Mouse (Mus musculus): Measurements from ENCODE around the gene Reck. TPM values are rescaled to one million over a fixed set of nuclear protein-coding genes. Genes with fewer than 3 reads are reported as not detected.
A peak's percentile ranks its signal among the peaks of the same experiment; 100 is the strongest.

Reck gene
- total RNA-seq, 1 experiment from 2014 or later = 2.9 TPM

DNA sequence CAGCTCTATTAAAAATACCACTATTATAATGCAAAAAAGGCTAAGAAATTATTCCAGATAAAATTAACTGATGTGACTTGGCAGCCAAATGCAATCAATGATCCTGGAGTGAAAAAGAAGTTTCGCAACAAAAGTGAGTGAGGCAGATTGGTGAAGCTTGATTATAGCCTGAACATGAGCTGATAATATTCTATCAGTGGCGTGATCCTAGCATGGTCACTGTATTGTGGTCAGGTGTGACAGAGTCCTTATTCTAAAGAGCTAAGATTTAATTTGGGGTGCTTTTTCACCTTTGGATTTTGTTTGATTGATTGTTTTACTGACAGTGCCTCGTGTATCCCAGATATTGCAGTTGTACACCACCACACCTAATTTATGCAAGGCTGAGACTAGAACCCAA, 15.9 kb downstream of the Reck start:
- ATAC-seq (ENCODE audit: extremely low read depth, insufficient number of reproducible peaks, low FRiP score, poor library complexity, severe bottlenecking) = no peak

DNA sequence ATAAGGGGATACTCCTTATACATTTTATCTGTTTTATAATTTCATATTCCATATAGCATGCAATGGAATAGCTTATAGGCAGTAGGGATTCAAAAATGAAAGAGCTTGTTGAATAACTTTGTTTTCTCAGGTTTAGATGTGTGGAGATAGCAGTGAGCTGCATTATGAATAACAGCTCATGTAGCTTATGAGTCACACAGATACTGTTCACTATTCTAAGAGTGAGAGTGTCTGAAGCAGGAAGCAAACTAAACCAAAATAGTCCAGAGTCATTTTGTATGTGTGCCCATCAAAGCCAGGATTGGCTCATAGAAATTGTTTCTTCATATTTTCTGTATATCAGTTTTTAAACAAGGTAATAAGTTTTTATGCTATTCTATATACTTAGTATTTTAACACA, 21.9 kb downstream of the Reck start:
- ATAC-seq (ENCODE audit: extremely low read depth, insufficient number of reproducible peaks, low FRiP score, poor library complexity, severe bottlenecking) = no peak

DNA sequence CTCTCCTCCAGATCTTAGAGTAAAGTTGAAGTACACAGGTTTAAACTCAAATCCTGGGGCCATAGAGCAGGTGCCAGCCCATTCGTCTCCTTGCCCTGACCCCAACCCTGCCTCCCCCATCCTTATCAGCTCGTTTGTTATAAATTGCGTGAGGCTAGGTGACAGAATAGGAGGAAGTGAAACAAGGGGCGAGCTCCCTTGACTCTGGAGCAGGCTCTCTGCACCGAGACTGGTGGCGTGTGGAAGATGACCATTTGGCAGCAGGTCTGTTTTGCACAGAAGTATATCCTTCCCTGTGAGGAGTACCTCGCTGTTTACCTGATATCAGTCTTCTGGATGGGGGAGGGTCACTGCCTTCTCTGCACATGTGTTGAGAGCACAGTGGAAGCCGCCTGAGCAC, 23.9 kb downstream of the Reck start:
- 0 out of 2 replicates have a peak, but pooled peaks have one; percentile 16 for ATAC-seq (ENCODE audit: extremely low read depth, insufficient number of reproducible peaks, low FRiP score, poor library complexity, severe bottlenecking)

DNA sequence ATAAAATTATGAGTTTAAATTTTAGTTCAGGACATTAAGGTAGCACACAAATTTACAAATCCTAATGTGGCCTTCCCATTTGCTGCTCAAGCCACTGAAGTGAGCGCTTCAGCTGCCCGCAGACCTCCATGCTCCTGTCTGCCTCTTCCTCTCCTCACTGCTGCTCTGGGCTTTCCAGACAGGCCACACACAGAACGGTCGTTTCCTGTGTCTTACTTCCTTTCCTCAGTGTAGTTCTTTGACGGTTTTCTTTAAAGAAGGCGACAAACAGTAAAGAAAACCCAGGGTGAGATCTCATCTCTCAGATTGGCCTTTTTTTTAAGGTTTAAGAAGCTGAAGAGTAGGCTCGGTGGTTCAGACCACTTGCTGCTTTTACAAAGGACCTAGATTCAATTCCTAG, 28.4 kb downstream of the Reck start:
- no peak for ATAC-seq (ENCODE audit: extremely low read depth, insufficient number of reproducible peaks, low FRiP score, poor library complexity, severe bottlenecking)

DNA sequence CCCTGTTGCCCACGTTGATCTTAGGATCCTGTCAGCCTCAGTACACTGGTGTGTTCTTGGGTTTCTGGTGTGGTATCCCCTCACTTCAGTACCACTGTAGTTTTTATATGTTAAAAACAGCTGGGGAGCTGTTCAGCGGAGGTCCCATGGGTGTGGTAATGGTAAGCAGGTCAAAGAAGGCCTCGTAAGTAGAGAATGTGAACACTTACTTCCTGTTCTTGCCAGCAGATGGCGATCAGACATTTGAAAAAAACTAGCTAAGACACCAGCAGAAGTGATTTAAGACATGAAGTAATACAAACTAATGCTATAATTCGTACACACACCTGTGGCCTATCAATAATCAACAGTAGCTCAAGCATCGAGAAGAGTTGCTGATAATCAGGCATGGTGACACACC, 31.1 kb downstream of the Reck start:
- ATAC-seq (ENCODE audit: extremely low read depth, insufficient number of reproducible peaks, low FRiP score, poor library complexity, severe bottlenecking) = 0 out of 2 replicates have a peak, but pooled peaks have one; percentile 48

DNA sequence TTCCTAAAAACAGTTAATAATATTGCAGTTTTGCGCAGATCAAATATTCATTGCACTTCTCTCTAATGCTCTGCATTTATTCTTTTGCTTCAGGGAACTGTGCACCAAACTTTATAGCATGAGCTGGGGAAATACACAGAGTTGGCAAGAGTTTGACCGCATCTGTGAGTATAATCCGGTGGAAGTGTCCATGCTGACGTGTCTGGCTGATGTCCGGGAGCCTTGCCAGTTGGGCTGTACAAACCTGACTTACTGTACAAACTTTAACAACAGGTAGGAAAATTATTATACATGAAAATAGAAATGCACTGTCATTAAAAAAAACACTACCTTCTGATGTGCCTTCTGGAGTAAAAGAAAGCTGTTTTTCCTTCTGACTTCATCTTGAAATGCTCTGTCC, 42.9 kb downstream of the Reck start:
- no peak for ATAC-seq (ENCODE audit: extremely low read depth, insufficient number of reproducible peaks, low FRiP score, poor library complexity, severe bottlenecking)

DNA sequence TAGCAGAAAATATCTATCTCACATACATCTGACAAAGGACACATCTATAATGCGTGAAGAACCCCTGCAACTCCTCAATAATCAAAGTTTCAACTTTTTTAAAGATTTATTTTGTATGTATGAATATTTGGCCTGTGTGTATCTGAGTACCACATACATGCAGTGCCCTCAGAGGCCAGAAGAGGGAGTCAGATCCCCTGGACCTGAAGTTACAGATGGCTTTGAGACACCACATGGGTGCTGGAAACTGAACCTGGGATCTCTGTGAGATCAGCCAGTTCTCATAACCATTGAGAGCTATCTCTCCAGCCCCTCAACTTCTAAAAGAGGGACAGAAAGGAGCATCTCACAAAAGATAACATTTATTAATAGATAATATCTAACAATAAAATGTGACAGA, 45.3 kb downstream of the Reck start:
- ATAC-seq (ENCODE audit: extremely low read depth, insufficient number of reproducible peaks, low FRiP score, poor library complexity, severe bottlenecking) = no peak

DNA sequence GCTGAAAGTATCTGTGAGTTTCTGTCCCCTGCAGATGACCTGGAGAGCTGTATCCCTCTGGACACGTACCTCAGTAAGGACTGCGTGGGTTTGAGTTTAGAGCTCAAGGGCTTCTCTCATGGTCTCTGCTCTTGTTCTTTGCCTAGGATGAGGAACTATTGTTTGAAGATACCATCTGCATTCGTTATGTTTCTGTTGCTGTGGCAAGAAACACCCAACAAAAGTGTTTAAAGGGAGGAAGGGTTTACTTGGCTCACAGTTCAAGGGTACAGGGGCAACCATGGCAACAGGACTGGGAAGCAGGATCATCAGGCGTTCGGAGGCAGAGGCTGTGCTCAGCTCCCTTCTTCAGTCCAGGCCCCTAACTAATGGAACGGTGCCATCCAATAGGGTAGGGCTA, 49.8 kb downstream of the Reck start:
- no peak for ATAC-seq (ENCODE audit: extremely low read depth, insufficient number of reproducible peaks, low FRiP score, poor library complexity, severe bottlenecking)

DNA sequence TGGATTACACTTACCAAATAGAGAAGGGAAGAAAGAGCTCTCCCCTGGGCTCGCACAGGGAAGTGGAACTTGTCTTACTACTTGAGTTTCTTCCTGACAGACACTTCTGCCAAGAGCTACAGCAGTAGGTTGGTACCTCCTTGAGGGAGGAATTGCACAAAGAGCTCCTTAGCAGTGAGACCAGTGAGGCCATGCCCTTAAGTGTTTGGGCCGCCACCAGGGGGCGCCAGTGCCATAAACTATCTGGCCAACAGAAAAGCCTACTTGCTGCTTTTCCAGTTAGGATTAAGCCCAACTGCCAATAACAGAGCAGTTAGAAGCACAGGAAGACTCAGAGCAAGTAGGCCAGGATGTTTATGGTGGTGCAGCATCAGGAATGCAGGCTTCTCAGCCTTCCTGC, 50.4 kb downstream of the Reck start:
- peak; percentile 82 for ATAC-seq (ENCODE audit: extremely low read depth, insufficient number of reproducible peaks, low FRiP score, poor library complexity, severe bottlenecking)

DNA sequence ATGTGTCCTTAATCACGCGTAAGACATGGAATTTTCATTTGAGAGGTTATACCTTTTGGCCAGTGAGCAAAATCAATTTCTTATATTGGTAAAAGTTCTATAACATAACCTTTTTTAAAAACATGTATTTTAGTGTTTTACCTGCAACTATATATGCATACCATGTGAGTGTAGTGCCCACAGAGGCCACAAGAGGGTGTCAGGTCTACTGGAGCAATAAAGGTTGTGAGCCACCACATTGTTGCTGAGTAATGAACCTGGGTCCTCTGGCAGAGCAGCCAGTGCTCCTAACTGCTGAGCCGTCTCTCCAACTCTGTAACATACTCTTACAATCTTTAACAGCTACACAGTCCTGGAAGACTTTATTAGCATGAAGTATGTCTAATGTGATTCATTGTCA, 52.5 kb downstream of the Reck start:
- ATAC-seq (ENCODE audit: extremely low read depth, insufficient number of reproducible peaks, low FRiP score, poor library complexity, severe bottlenecking) = peak; percentile 62; the same call in 1 of the 2 replicates

DNA sequence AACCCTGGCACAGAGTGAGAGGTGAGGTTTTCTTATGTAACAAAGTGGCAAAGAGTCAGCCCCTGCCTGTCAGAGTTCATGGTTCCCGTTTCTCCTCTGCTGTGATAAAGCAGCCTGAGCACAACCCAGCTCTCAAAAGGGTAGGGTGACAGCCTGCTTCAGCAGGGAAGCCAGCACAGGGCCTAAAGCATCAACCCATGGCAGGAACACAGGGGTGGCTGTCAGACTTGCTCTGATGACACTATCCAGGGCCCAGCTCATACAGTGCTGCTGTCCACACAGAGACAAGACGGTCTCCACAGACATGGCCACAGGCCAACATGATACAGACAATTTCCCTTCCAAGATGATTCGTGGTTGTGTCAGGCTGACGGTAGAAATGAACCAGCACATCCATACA, 56.5 kb downstream of the Reck start:
- ATAC-seq (ENCODE audit: extremely low read depth, insufficient number of reproducible peaks, low FRiP score, poor library complexity, severe bottlenecking) = no peak

DNA sequence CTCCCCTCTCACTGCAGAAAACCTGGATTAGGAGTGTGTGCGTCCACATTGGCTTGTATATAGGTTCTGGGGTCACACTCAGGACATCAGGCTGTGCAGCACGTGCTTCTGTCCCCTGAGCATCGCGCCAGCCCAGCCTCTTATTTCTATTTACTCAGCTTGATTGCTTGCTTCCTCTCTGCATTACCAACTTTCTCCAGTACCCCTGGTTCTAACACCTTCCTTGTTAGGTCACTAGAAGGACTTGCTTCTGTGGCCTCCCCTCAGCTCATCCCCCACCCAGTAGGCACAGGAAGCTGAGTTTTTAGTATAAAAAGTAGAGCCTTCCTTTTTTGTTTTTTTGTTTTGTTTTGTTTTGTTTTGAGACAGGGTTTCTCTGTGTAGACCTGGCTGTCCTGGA, 60.9 kb downstream of the Reck start:
- no peak for ATAC-seq (ENCODE audit: extremely low read depth, insufficient number of reproducible peaks, low FRiP score, poor library complexity, severe bottlenecking)

DNA sequence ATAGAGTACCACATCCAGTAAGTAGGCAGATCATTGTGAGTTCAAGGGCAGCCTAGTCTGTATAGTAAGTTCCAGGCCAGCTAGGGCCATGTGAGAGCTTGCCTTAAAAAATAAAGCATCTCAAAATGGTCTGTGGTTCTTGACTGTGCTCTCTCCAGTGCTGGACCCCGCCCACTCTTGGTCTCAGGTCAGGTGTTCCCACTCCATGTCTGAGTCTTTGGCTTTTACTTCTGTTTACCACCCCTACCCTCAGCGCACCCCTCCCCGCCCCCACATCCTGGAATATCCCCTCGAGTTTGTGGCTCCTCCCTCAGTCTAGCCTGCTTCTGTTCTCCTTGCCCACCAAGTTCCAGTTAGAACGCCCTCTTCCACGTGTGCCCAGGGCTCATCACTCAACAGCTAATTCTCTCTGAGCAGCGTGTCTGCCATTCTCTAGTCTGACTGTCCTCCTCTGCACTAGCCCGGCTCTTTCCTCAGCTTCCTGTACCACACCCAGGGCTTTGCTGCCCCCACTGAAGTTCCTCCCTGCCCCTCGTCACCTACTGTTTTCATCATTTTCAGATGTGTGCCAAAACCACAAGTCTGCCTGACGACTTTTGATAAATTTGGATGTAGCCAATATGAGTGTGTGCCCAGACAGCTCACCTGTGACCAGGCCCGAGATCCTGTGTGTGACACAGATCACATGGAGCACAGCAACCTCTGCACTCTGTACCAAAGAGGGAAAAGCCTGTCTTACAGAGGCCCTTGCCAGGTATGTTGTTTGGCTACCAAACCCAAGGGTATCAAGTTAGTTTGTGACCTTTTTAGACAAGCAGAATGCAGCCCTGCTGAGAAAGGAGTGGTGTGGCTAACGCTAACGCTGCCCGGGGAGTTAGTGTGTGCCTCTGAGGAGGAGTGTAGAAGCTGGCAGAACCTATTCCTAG, 61.7 kb downstream of the Reck start:
- ATAC-seq (ENCODE audit: extremely low read depth, insufficient number of reproducible peaks, low FRiP score, poor library complexity, severe bottlenecking) = peak; percentile 76

DNA sequence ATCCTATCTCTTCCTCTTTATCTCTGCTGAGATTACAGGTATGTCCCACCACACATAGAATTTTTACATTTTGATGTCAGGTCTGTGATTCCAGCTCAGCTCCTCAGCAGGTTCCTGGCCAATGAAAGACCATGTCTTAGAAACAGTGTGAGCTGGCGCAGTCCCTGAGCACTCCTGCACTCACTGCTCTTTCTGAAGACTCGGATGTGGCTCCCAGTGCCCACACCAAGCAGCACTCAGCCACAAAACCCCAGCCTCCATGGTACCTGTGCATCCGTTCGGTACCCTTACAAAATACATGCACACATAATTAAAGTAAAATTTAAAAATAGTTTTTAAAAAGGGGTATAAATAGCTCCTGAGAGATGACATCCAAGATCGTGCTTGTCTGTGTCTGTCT, 66.0 kb downstream of the Reck start:
- ATAC-seq (ENCODE audit: extremely low read depth, insufficient number of reproducible peaks, low FRiP score, poor library complexity, severe bottlenecking) = no peak

DNA sequence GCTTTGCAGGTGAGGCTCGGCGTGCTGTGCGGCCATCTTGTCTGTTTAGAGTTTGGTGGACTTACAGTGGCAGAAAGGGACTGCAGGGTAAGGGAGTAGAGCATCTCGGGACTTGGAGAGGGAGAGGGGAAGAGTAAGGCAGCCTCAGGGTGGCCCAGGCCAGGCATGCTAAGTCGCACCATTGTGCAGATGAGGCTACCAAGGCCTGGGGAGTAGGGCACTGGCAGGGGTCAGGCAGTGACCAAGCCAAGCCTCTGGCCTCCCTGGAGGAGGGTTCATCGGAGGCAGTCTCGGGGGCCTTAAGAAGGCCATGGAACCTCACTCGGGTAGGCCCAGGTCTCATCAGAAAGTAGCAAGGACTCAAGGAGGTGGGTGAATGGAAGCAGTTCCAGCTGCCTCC, 67.1 kb downstream of the Reck start:
- no peak for ATAC-seq (ENCODE audit: extremely low read depth, insufficient number of reproducible peaks, low FRiP score, poor library complexity, severe bottlenecking)

DNA sequence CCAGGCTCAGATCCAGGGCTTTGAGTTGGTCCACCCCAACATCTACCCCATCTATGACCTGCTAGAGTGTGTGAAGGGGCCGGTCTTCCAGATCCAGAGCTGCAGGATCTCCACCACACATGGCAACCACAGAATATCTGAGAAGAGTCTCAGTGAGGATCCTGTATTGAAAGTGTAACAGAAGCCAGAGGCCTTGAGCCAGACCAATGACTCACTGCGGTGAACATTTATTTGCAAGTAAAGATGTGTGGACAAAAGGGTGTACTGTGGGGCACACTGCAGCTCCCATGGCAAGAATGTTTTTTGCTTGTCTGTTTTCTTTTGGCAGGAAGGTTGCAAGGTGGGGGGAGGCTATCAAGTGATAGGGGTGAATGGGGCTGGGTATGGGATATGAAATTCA, 72.2 kb downstream of the Reck start:
- no peak for ATAC-seq (ENCODE audit: extremely low read depth, insufficient number of reproducible peaks, low FRiP score, poor library complexity, severe bottlenecking)

DNA sequence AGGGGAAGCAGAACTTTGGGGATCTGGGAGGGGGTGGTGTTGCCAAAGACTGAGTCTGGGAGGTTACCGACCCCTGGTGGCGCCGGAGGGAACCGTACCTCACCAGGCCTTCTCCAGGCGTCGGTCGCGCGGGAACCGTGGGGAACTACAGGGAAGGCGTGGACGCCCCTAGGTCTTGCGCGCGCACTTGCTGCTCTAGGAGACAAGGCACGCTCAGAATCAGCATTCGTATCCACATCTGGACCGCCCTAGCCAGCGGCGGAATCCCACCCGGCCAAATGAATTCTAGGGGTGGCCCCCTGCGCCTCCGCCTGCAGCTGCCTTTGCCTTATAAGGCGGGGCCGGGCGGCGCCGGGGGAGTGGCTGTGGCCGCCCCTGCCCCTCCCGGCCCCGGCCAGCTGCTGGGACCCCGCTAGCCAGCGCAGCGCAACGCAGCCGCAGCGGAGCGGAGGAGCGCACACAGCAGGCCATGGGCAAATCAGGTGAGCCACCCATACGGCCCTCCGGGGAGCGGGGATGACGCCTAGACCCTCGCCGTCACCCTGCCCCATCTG, 82.0 kb downstream of the Reck start, which contains the start of gene Glipr2:
Glipr2 (plus strand) TSS at position 110 of the 554 bp plus-strand sequence.
- peak; percentile 88 for ATAC-seq (ENCODE audit: extremely low read depth, insufficient number of reproducible peaks, low FRiP score, poor library complexity, severe bottlenecking)

DNA sequence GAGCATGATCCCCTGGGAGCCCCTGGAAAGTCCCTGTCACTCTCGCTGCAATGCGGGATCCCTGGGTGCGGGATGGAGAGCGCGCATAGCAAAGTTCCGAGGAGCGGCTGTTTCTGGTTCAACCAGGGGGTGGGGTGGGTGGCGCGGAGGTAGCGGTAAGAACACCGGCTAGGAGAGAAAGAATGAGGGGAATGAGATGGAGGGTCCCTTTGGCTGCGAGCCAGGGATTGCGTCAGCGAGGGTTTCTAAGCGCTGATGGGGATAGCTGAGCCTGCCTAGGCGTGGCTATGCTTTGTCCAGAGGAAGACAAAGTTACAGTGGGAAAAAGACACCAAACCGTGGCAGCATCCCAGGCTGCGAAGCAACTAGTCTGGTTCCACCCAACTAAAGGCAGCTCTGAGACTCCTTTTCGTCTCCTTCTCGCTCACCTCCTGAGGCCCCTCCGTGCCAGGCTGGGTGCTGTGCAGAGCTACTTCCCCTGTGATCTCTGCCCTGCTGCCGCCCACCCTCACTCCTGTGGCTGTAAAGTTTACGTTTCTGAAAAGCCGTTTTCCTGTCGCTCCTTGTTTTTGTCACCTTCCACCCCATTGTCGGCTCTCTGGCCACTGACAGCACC, 82.6 kb downstream of the Reck start:
- ATAC-seq (ENCODE audit: extremely low read depth, insufficient number of reproducible peaks, low FRiP score, poor library complexity, severe bottlenecking) = 0 out of 2 replicates have a peak, but pooled peaks have one; percentile 14

DNA sequence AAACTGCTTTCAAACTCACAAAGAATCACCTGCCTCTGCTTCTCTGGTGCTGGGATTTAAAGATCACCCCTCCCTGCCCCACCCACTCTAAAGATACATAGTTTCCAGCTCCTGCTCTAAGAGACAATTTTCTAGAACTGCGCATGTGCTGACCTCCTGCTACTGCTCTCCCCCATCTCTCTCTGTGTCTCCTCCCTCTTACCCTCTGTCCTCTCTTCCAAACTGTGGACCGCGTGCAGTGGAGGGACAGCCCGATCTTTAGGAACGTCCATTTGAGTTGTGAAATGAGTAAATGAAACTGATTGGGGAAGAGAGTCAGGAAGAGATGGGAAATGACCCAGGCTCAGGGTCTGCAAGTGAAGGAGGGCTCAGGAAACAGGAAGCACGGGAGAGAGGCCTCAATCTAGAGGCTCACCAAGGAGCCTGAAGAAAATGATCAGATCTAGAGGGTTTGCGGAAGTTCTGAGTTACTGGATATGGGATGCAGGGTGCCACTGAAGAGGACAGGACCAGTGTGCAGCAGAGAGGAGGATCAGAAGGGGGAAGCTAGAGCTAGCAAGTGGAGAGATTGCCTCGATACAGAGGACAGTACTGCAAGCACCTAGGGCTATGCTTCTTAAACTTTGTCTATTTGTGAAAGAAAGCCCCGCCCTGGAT, 84.3 kb downstream of the Reck start:
- ATAC-seq (ENCODE audit: extremely low read depth, insufficient number of reproducible peaks, low FRiP score, poor library complexity, severe bottlenecking) = peak; percentile 13; the same call in 1 of the 2 replicates
